Mouse (Mus musculus) macrophage (primary cell): ENCODE results near the gene Pax1. TPM values are rescaled to one million over a fixed set of nuclear protein-coding genes. Genes with fewer than 3 reads are reported as not detected.

ENCODE experiments used
- H3K27ac ChIP-seq: fragments of 350-480 bp; formaldehyde crosslinking; 2 replicates; pipeline ENCODE4 v1.9.0; 2021
- H3K36me3 ChIP-seq: fragments of 350-480 bp; formaldehyde crosslinking; 2 replicates; pipeline ENCODE4 v1.9.0; 2021; ENCODE audit errors: inconsistent target
- H3K4me3 ChIP-seq: fragments of 350-480 bp; formaldehyde crosslinking; 2 replicates; pipeline ENCODE4 v1.9.0; 2021; ENCODE audit errors: inconsistent target
- H3K79me2 ChIP-seq: fragments of 350-480 bp; formaldehyde crosslinking; 2 replicates; pipeline ENCODE4 v1.9.0; 2021; ENCODE audit errors: inconsistent target
- WGBS: methylation state at CpG from one replicate; pipeline ENCODE4 v1.1.7; 2026; ENCODE audit warnings: inconsistent platforms; ENCODE audit not compliant: missing documents; 5-methylcytosine and 5-hydroxymethylcytosine counted together
- polyA plus RNA-seq: library from polyadenylated mRNA; stranded (reverse); fragments of 250-400 nt; gene quantifications from 3 replicates; pipeline ENCODE4 v1.2.4, GENCODE M21; 2018; ENCODE audit warnings: inconsistent platforms

The Pax1 gene
- polyA plus RNA-seq, 1 experiment from 2014 or later: not detected

DNA sequence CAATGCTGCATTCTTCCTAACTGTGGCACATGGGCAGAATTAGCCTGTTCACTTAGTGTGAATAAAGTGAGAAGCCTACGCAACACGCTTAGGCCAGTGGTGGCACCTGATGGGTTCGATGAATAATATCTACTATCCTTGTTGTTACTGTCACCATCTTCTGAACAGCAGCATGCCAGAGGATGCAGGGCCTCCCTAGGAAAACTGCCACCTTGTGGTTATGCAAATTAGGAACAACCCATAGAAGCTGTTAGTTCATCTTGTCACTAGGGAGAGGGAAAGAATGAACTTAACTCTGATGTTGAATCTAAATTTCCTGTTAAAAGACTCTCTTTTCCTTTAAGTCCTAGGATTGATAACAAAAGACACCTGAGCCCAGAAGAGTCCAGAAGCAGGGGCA, 53.3 kb downstream of the Pax1 start:
- 89% methylated on average over 3 of the region's 3 CpGs for WGBS
- no peaks in the 10 kb centered on the region for H3K36me3 ChIP-seq

DNA sequence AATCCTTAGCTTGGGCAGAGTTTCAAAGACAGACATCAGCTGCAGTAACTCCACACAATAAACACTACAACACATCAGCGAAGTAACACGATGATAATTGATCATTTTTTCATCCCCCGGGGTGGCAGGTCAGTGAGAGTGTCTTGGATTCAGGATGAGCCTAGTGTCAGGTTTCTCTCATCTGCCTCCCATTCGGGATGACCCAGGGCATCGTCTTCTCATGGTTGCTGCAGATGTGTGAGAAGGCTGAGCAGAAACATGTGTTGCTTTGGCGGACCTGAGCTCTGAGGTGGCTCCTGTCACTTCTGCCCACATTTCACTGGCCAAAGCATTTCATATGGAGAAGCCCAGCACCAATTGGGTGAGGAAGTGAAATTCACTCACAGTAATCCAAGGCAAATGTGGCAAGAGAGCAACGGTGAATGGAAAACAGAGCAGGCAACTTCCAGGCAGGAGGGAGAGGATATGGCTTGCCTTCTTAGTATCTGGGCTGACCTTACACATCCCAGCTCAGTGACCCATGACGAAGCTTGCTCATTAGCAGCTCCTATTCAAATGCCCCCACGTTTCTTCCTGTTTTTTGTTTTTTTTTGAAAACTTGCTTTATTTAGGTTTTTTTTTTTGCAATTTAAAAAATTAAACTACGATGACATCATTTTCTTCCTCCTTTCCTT, 63.0 kb downstream of the Pax1 start:
- no peak overlapping the region for H3K27ac ChIP-seq

More for the DNA sequence above, 53.3 kb downstream of the Pax1 start:
- no peak overlapping the region for H3K4me3 ChIP-seq
- H3K79me2 ChIP-seq: no peaks in the 10 kb centered on the region
- H3K27ac ChIP-seq: no peak overlapping the region

DNA sequence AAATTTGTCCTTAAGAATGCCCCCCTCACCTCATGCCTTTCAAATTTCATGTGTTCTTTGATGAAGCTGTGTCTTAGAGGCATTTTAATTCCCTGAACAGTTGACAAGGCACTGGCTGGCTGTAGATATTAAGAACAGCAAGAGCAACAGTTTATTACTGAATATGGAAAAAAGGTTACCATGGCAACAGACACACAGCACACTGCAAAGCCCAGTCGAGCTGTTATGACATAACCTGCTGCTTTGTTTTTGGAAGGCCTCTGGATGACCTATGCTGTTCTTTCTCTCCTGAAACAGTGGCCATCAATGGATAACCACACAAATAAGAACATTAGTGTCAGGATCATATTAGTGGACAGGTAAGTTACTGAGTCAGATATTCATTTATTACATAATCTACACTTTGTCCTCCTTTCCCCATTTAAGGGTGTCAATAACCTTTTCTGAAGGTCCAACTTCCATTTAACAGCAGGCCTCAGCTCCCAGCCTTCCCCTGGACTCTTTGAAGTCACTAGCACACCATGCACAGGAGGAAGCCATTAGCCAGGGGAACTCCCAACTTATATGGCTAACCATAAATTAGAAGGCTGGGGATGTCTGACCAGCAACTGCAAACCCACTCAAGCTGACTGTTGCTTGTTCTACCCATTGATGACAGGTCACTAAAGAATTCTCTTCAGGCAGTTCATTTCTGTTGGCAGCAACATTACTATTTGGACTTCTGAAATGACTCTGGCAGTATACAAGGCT, 68.1 kb downstream of the Pax1 start:
- Histone ChIP-seq H3K4me3 (no peak overlapping the region), H3K27ac (no peak overlapping the region), H3K79me2 (no peaks in the 10 kb centered on the region), H3K36me3 (no peaks in the 10 kb centered on the region)
- WGBS: 32% methylated on average over 1 of the region's 1 CpGs

More for the DNA sequence above, 63.0 kb downstream of the Pax1 start:
- H3K4me3 ChIP-seq: no peak overlapping the region
- no peaks in the 10 kb centered on the region for H3K79me2 ChIP-seq
- H3K36me3 ChIP-seq: no peaks in the 10 kb centered on the region
- 77% methylated on average over 10 of the region's 10 CpGs for WGBS

DNA sequence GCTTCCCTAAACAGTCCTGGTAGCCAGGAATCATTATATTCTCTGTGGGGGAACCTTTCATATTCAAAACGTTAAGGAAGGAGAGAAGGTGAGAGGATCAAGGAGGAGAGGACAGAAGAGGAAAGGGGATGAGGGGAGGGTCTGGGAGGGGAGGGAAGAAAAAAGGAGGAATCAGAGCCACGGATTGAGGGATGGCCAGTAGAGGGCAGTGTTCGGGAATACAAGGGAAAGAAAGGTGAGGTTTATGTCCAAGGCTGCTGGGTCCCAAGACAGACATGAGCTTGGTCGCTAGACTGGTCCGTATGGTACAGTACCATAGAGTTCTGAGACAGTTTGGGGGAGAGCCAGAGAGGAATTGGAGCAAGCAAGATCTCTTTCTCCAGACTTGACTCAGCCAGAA, 71.4 kb downstream of the Pax1 start:
- H3K4me3 ChIP-seq: no peak overlapping the region
- H3K36me3 ChIP-seq: no peaks in the 10 kb centered on the region
- H3K79me2 ChIP-seq: no peaks in the 10 kb centered on the region
- WGBS: 31% methylated on average over 5 of the region's 5 CpGs
- no peak overlapping the region for H3K27ac ChIP-seq

Other genes with a start within 250 kb of the Pax1 start
- not detected in 3 replicates for gene Nkx2-2, start 167.7 kb upstream of the Pax1 start, polyA plus RNA-seq